Mouse (Mus musculus) layer of hippocampus, postnatal 14 days (tissue): ENCODE results near the gene Htr2a. TPM values are rescaled to one million over a fixed set of nuclear protein-coding genes. Genes with fewer than 3 reads are reported as not detected.

Source experiments
- DNase-seq, 2 experiments: peaks; one replicate each; pipeline ENCODE4 v3.0.0; 2021 to 2022; ENCODE audit warnings: low spot score in 2 of 2, mixed read lengths in 1 of 2
- total RNA-seq, 2 experiments: library from RNA; stranded (reverse); gene quantifications; 2 replicates each; pipeline ENCODE4 v1.2.3; 2021

Gene Htr2a
- total RNA-seq, 2 experiments from 2014 or later: 5.7 to 6.6 TPM

- DNase-seq: no peak
Measured at GRCm38 (mm10) chr14:74691963-74692362, 51.3 kb downstream of the Htr2a start.

DNA sequence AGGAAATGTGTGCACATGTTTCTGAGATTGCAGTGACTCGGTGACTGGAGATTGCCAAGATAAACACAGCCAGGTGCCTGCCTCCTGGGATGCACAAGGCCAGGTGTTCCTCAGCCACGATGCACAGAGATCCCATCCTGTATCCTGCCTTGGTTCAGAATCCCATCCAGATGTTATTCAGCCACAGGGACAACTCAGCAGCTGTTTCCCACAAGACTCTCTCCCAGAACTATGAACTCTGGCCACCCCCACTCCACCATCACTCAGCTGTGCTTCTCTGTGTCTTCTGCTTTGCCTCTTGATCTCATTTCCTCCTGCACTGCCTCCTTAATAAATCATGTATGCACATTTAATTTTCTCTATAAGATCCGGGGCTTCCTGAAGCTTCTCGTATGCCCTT is 56.1 kb downstream of the Htr2a start:
- no peak for DNase-seq

DNA sequence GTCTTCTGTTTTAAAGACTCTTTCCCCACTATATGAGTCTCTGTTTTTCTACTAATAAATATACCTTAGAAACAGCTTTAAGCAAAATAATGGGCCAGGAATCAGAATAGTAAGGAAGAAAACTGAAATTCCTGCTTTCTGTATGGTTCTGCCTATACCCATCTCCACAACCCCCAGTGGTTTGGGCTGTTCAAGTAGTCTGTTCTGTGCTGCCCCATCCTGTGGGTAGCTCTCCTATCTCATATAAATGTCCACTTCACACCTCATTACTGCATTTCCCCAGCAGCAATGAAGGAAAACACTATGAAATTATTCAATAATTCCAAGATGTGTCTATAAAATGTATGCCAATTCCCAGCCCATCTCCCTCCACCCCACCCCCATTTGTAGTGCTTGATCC is 56.8 kb downstream of the Htr2a start:
- no peak for DNase-seq

DNA sequence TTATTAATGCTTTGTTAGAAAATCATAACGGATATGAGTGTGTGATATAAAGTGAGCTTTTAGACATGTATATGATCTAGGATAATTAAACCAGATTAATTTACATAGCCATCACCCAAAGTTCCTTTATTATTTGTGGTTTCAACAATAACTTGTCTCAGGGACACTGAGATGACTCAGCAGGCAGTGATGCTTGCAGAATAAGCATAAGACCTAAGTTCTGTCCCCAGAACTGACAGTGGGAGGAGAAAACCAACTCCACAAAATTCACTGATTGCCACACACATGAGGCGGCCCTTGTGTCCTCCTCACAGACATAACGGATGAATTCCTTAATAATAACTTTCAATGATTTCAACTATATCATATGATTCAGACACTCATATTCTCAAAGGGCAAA is 58.6 kb downstream of the Htr2a start:
- DNase-seq: no peak

DNA sequence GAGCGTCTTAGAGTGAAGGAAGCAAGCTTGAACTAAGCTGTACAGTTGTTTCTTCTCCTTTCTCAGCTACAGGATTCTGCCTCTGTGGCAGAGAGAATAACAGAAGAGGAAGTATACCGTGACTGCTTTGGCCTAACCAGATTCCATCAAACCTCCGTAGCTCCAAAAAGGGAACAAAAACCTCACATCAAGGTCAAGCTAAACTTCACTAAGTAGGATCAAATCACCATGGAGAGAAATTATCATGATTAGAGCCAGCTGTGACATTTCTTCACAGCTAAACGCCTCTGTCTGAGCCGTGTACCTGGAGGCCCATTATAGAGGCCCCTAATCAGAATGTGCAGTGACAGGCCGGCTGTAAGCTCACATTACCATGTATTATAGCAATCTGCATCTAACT is 63.3 kb downstream of the Htr2a start:
- DNase-seq: no peak

DNA sequence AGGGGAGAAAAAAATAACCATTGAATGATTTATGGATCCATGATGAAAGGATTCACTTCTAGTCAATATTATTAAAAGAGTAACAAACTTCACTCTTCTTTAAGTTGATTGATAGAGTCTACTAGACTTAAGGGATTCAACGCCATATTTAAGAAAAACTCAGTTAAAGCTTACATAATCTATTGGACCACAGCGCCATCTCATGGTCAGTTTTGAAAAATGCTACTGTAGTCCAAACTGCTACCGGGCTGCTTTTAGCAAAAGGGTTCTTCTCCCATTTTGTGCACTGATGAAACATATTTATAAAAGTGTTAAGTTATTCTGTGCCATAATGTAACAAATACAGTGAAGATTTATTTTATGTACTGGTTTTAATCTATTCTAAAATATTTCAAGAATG is 68.4 kb downstream of the Htr2a start:
- peak; percentile 7 to 54 for DNase-seq

GRCm38 (mm10) chr14:74723541-74723940 is 82.9 kb downstream of the Htr2a start:
- DNase-seq: no peak

DNA sequence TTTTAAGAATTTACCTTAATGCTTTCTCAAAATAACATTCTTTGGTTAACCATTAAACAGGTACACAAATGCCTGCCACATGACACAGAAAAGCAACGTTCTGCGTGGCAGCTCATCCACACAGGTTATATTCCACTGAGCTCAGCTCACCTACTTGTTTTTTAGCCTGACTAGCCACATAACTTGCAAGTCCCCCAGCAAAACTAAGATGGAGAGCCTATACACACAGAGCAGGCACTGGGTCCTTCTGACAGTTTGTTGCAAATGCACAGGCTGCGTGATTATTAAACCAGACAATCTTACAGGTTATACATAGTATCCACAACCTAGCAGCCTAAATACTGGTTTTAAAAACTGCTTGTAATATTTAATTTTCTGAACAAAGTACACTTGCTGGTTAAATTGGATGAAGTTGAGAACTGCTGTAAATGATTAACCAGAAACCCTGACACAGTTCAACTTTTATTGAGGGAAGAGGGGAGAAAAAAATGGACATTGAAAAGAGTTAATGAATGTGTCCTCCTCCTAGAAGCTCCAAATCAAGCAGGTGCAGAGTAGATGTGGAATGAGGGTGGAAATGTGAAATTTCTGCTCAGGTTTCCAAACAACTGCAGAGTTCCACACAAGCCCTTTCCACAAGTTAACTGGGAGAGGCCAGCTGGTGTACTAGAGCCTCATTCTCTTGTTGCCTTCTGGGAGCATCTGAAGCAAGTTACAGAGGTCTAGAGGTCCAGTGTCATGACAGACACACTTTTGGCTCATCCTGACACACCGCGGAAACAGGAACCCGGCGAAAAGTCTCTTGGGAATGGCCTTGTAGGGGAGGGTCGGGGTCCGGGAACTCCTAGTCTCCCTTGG is 90.8 kb downstream of the Htr2a start:
- DNase-seq: no peak

GRCm38 (mm10) chr14:74732079-74732783 is 91.6 kb downstream of the Htr2a start, which contains the start of gene Esd:
Gene Esd, plus strand, starts transcription at chr14:74732297.
- DNase-seq: peak; percentile 75 to 89

DNA sequence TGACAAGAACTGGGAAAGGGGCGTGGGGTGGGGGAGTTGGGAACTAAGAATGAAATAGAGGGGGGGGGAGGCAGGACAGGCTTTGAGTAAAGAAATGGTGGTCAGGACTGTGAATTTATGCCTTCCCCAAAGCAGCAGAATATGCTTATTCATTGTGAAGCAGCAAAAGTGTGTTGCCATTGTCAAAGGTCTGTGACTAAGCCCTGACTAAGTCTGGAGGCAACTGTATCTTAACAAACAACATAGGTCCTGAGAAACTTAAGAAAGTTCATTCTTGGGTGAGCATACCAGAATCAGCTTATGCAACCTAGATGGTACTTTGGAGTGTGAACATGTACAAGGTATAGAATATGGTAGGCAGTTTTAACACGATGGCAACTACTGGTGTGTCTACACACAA is 92.8 kb downstream of the Htr2a start:
- DNase-seq: no peak

GRCm38 (mm10) chr14:74735471-74735870 is 94.8 kb downstream of the Htr2a start:
- no peak for DNase-seq

GRCm38 (mm10) chr14:74736850-74737249 is 96.2 kb downstream of the Htr2a start:
- no peak for DNase-seq

Other genes with a start within 250 kb of the Htr2a start
- 10 to 100 TPM; 85.4 to 90.1 TPM for gene Esd, start 91.5 kb downstream of the Htr2a start, total RNA-seq